Mouse (Mus musculus): ENCODE measurements at regions not wholly inside any gene's neighbourhood (a gene's known extent, or its start where the extent isn't known, plus 50 kb on each side); places are given as distances from the start of the nearest gene placed in this dataset.

- DNase-seq (ENCODE audit: low spot score in 2 of 2) = peak in 1 of 2 experiments; percentile 0
These were observed 492.0 kb downstream of the Gm21739 start for GRCm38 (mm10) chrY:43772246-43772645.
